In genomic region chr2:33025040-33025439, GRCm38 (mm10) we compare ENCODE assay signal across 15 mouse cellular contexts. TPM values are rescaled to one million over a fixed set of nuclear protein-coding genes. Genes with fewer than 3 reads are reported as not detected.
DNase-seq lines count a peak whose midpoint lies in the region; ATAC-seq and TF ChIP-seq lines count a peak whose summit lies in the region.
"Had no signal": no experiment of that assay in that cellular context is flagged by ENCODE, and none has a peak within 500 bp of the region (broad histone marks: within the 10 kb centered on the region; RNA-seq: fewer than 3 reads in every experiment).

No protein-coding gene starts in this region.

- POLR2A ChIA-PET in Patski (lab: Charles Lee) = no interaction called here

- H3K36me3 ChIP-seq in hindbrain, postnatal 0 days (ENCODE audit: insufficient read depth, low read length) = 0 out of 2 replicates have a peak, but pooled peaks cover 5% of the 10 kb centered on the region
- peaks cover 24% of the 10 kb centered on the region for H3K36me3 ChIP-seq in hindbrain, embryonic 13.5 days
- no peaks in the 10 kb centered on the region for H3K36me3 ChIP-seq in kidney, embryonic 15.5 days
- H3K36me3 ChIP-seq: embryonic facial prominence, embryonic 15.5 days; G1E had no signal

- no peak overlapping the region for H3K9ac ChIP-seq in hindbrain, postnatal 0 days (replicated peaks; ENCODE audit: low read length)
- H3K9ac ChIP-seq in hindbrain, embryonic 13.5 days = no peak overlapping the region; the same call in 1 of the 2 replicates
- H3K9ac ChIP-seq in kidney, embryonic 15.5 days = no peak overlapping the region
- H3K9ac ChIP-seq: embryonic facial prominence, embryonic 15.5 days had no signal

- no peaks in the 10 kb centered on the region for H3K27me3 ChIP-seq in hindbrain, postnatal 0 days (ENCODE audit: insufficient read depth, low read length)
- H3K27me3 ChIP-seq in hindbrain, embryonic 13.5 days = no peaks in the 10 kb centered on the region
- no peaks in the 10 kb centered on the region for H3K27me3 ChIP-seq in Patski
- no peaks in the 10 kb centered on the region for H3K27me3 ChIP-seq in kidney, embryonic 15.5 days
- H3K27me3 ChIP-seq: embryonic facial prominence, embryonic 15.5 days had no signal

- H3K4me3 ChIP-seq in hindbrain, postnatal 0 days (ENCODE audit: low read length) = no peak overlapping the region
- H3K4me3 ChIP-seq in hindbrain, embryonic 13.5 days = no peak overlapping the region
- H3K4me3 ChIP-seq in kidney, embryonic 15.5 days (replicated peaks) = no peak overlapping the region
- H3K4me3 ChIP-seq: embryonic facial prominence, embryonic 15.5 days; megakaryocyte, embryonic 14.5 days had no signal

- H3K4me1 ChIP-seq in hindbrain, postnatal 0 days (ENCODE audit: insufficient read depth, low read length) = no peaks in the 10 kb centered on the region
- no peaks in the 10 kb centered on the region; the same call in 1 of the 2 replicates for H3K4me1 ChIP-seq in hindbrain, embryonic 13.5 days (replicated peaks)
- H3K4me1 ChIP-seq in kidney, embryonic 15.5 days = peaks cover 10% of the 10 kb centered on the region; the same call in 1 of the 2 replicates
- H3K4me1 ChIP-seq: embryonic facial prominence, embryonic 15.5 days had no signal

- H3K27ac ChIP-seq in hindbrain, postnatal 0 days = no peak overlapping the region
- H3K27ac ChIP-seq in hindbrain, embryonic 13.5 days = no peak overlapping the region
- H3K27ac ChIP-seq in kidney, embryonic 15.5 days = no peak overlapping the region
- H3K27ac ChIP-seq: embryonic facial prominence, embryonic 15.5 days had no signal

- no peak overlapping the region for H3K4me2 ChIP-seq in hindbrain, postnatal 0 days (ENCODE audit: low read depth, low read length)
- no peak overlapping the region for H3K4me2 ChIP-seq in hindbrain, embryonic 13.5 days
- no peak overlapping the region for H3K4me2 ChIP-seq in kidney, embryonic 15.5 days
- H3K4me2 ChIP-seq: embryonic facial prominence, embryonic 15.5 days; heart, embryonic 11.5 days had no signal

- no peak for TF ChIP-seq CTCF in hindbrain, postnatal 0 days (IDR thresholded peaks at IDR 0.05; ENCODE audit: low read depth)
- TF ChIP-seq CTCF in Patski (IDR thresholded peaks at IDR 0.05) = no peak

- no peaks in the 10 kb centered on the region for H3K9me3 ChIP-seq in hindbrain, postnatal 0 days (ENCODE audit: low read length)
- H3K9me3 ChIP-seq in hindbrain, embryonic 13.5 days = no peaks in the 10 kb centered on the region
- H3K9me3 ChIP-seq in kidney, embryonic 15.5 days (replicated peaks) = no peaks in the 10 kb centered on the region
- H3K9me3 ChIP-seq: embryonic facial prominence, embryonic 15.5 days; G1E had no signal

- ATAC-seq in hindbrain, postnatal 0 days = peak; percentile 13; the same call in 1 of the 2 replicates
- no peak for ATAC-seq in hindbrain, embryonic 13.5 days (ENCODE audit: low FRiP score)
- ATAC-seq in Patski = peak; percentile 11
- ATAC-seq in kidney, embryonic 15.5 days (replicated peaks; ENCODE audit: low FRiP score) = peak; percentile 56; the same call in 1 of the 2 replicates

- in situ Hi-C loops in Patski (cut with MboI; ENCODE audit: low pct_unique_long_range_greater_than_20kb) = loop anchor here (5.0 kb wide), 1 partner anchor 102 kb away; no protein-coding TSS in a partner anchor

- no peak for DNase-seq in hindbrain, postnatal 0 days (ENCODE audit: low spot score)
- DNase-seq in Patski (ENCODE audit: low read depth, low spot score) = peak; percentile 25
- DNase-seq in lung, postnatal 4 days = peak; percentile 34 to 60
- DNase-seq in testis, postnatal 14 days (ENCODE audit: low spot score) = no peak
- DNase-seq in cerebellum, postnatal 10 days = no peak
- DNase-seq in c-Kit-positive CD71-positive TER-119-positive erythroid progenitor cells, embryonic 14.5 days (ENCODE audit: low spot score) = no peak
- DNase-seq: adrenal gland, postnatal 10 days; cerebellum, adult 18-20 months; thymus, adult 18-20 months had no signal

- CTCF ChIA-PET in Patski (lab: Charles Lee) = interaction anchor here (1.1 to 1.5 kb wide), 3 partner anchors 14 to 107 kb away, joined by 3 to 5 read pairs (median 4); partner anchors contain the start of gene Garnl3

- WGBS in hindbrain, postnatal 0 days = 77% methylated on average over 4 of the region's 4 CpGs
- WGBS in hindbrain, embryonic 13.5 days = 86% methylated on average over 4 of the region's 4 CpGs
- WGBS in kidney, embryonic 15.5 days = 65% methylated on average over 4 of the region's 4 CpGs

RNA-seq across cellular contexts. Expression of gene Slc2a8, which starts 43.2 kb away (rescaled TPM):
- total RNA-seq in hindbrain, postnatal 0 days (2014; rRNA removed) = 38.2 and 41.2 TPM in 2 replicates
- 32.6 and 33.4 TPM in 2 replicates for polyA plus RNA-seq in hindbrain, postnatal 0 days (2015; fragmentation: Nextera tagmentation; extraction: Ambion mirVana)
- polyA plus RNA-seq in hindbrain, embryonic 13.5 days (2015; fragmentation: Nextera tagmentation; extraction: Ambion mirVana) = 19.8 and 25.7 TPM in 2 replicates
- 21.5 TPM for polyA plus RNA-seq in Patski (2021)
- 28.9 and 30.6 TPM in 2 replicates for polyA plus RNA-seq in kidney, embryonic 15.5 days (2015; fragmentation: Nextera tagmentation; extraction: Ambion mirVana)

Comparison
In these comparisons a context has a peak if more than half of its experiments do, and no peak if none do; other contexts are left out.
1. DNase-seq: peak in Patski (single experiment) and lung, postnatal 4 days (2 of 2); none in hindbrain, postnatal 0 days (single experiment), testis, postnatal 14 days (single experiment), cerebellum, postnatal 10 days (0 of 2) and c-Kit-positive CD71-positive TER-119-positive erythroid progenitor cells, embryonic 14.5 days (single experiment).